Mouse (Mus musculus): ENCODE measurements around the gene Tcp11l2.

- TF ChIP-seq GATA1 (IDR thresholded peaks at IDR 0.05; ENCODE audit: borderline replicate concordance, low read length) (no peak), FLI1 (IDR thresholded peaks at IDR 0.05; ENCODE audit: low read length) (no peak)
Observed at GRCm38 (mm10) chr10:84532191-84532889, 44.1 kb upstream of the Tcp11l2 start.
